Mouse (Mus musculus): Measurements from ENCODE around the gene Cep112. TPM values are rescaled to one million over a fixed set of nuclear protein-coding genes. Genes with fewer than 3 reads are reported as not detected.

Cep112 gene
- polyA plus RNA-seq, 1 experiment = not detected

DNA sequence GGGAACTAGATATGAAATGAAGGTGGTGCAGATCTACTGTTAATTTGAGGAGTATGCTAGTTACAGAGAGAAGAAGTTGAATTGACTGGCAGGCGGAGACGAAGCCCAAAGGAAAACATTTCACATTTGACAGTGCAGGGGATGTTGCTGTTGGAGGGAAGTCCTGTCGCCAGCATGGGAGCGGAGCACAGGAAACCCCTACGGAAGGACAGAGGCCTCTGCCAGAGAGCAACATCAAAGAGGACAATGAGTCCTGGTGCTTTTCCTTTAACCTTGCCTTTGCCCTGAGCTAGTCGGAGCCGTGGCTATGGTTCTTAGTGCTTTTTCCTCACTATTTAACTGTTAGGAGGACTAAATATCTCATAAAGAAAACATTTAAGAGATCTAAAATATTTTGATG, 50.7 kb downstream of the Cep112 start:
- peaks cover 7% of the 10 kb centered on the region for H3K9me3 ChIP-seq (ENCODE audit: control insufficient read depth, low read length)
- H3K4me3 ChIP-seq (replicated peaks) = no peak overlapping the region
- H3K36me3 ChIP-seq (ENCODE audit: control insufficient read depth) = no peaks in the 10 kb centered on the region; the same call in 1 of the 2 replicates
- no peaks in the 10 kb centered on the region for H3K4me1 ChIP-seq (ENCODE audit: control insufficient read depth)
- TF ChIP-seq GATA1 (IDR thresholded peaks at IDR 0.05; ENCODE audit: low read length) (no peak), TAL1 (IDR thresholded peaks at IDR 0.05; ENCODE audit: low read length) (no peak)
- no peaks in the 10 kb centered on the region for H3K27me3 ChIP-seq (ENCODE audit: control insufficient read depth)

DNA sequence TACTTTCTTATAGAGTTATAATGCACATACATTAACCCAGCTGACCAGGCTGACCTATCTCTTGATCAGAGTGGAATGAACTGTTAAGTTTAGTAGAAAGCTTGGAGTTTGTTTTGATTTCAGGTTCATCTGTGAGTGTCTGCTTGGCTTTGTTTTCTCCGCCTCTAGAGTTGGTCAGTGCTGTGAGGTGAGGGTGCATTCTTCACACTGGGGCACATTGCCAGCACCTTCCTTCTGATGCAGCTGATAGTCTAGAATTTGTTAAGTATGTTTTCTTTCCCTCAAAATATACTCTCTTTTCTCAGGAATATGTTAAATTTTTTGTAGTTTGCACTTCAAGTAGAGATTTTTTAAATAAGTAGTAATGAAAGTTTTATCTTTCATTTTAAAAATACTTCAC, 51.2 kb downstream of the Cep112 start:
- Histone ChIP-seq H3K4me3 (replicated peaks) (no peak overlapping the region), H3K36me3 (ENCODE audit: control insufficient read depth) (no peaks in the 10 kb centered on the region; the same call in 1 of the 2 replicates)
- no peak for TF ChIP-seq GATA1 (IDR thresholded peaks at IDR 0.05; ENCODE audit: low read length)

DNA sequence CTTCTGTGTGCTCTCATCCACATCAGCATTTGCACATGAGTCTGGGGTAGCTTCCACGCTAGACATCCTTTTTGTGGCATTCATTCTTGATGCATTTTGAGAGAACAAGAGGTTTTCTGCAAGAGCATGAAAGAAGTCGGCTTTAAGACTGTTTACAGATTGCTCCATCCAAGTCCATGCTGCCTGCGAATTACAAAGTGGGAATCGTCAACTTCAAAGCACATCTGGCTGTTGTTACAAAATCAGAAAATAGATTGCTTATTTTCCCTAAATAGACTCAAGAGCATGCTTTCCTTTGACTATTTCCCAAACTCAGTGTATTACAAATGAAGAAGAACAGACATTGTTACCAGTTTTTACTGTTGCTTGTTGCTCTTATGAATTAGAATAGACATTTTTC, 59.0 kb downstream of the Cep112 start:
- no peaks in the 10 kb centered on the region for H3K4me1 ChIP-seq (ENCODE audit: control insufficient read depth)
- TF ChIP-seq GATA1 (IDR thresholded peaks at IDR 0.05; ENCODE audit: low read length) (no peak), TAL1 (IDR thresholded peaks at IDR 0.05; ENCODE audit: low read length) (no peak)

More for the DNA sequence above, 51.2 kb downstream of the Cep112 start:
- Histone ChIP-seq H3K27me3 (ENCODE audit: control insufficient read depth) (no peaks in the 10 kb centered on the region), H3K9me3 (ENCODE audit: control insufficient read depth, low read length) (peaks cover 7% of the 10 kb centered on the region), H3K4me1 (ENCODE audit: control insufficient read depth) (no peaks in the 10 kb centered on the region)

DNA sequence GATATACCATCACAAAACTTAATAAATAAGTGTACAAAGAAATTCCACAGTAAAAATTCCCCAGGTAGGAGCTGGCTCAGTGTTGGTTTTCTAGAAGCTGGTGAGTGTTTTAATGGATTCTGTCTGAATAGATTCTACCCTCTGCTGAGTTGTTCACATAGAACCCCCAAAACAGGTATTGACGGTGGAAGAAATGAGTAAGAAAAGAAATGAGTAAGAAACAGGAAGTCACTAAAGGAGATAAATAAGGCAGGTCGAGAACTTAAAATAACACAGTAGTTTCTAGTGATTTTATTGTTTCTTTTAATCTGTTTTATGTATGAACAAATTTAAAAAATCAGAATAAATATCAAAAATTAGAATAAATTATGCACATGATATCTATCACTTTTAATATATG, 63.3 kb downstream of the Cep112 start:
- H3K36me3 ChIP-seq (ENCODE audit: control insufficient read depth) = no peaks in the 10 kb centered on the region
- H3K4me1 ChIP-seq (ENCODE audit: control insufficient read depth) = no peaks in the 10 kb centered on the region
- peaks cover 2% of the 10 kb centered on the region; the same call in 1 of the 2 replicates for H3K9me3 ChIP-seq (ENCODE audit: control insufficient read depth, low read length)
- TF ChIP-seq GATA1 (IDR thresholded peaks at IDR 0.05; ENCODE audit: low read length) (no peak), TAL1 (IDR thresholded peaks at IDR 0.05; ENCODE audit: low read length) (no peak)
- H3K27me3 ChIP-seq (ENCODE audit: control insufficient read depth) = no peaks in the 10 kb centered on the region
- no peak overlapping the region for H3K4me3 ChIP-seq (replicated peaks)

More for the DNA sequence above, 59.0 kb downstream of the Cep112 start:
- no peak overlapping the region for H3K4me3 ChIP-seq (replicated peaks)
- peaks cover 4% of the 10 kb centered on the region; the same call in 1 of the 2 replicates for H3K9me3 ChIP-seq (ENCODE audit: control insufficient read depth, low read length)
- H3K27me3 ChIP-seq (ENCODE audit: control insufficient read depth) = no peaks in the 10 kb centered on the region
- H3K36me3 ChIP-seq (ENCODE audit: control insufficient read depth) = no peaks in the 10 kb centered on the region

DNA sequence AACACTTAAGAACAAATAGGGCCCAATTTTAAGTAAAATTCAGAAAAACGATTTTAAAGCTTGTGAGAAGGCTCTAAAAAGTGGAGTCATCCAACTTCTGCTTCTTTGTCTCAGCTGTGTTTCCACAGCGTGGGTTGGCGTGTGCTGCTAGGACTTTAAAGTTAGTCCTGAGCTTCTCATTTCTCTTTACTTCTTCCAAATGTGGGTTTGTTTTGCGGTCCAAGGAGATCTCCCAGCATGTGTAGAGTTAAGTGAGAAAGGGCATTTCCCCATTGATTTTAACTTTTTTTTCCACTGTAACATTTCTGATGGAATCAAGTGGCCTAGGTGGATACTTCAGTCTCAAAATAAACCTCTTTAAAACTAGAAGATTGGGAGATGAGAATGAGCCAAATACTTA, 64.9 kb downstream of the Cep112 start:
- Histone ChIP-seq H3K9me3 (ENCODE audit: control insufficient read depth, low read length) (no peaks in the 10 kb centered on the region; the same call in 1 of the 2 replicates), H3K36me3 (ENCODE audit: control insufficient read depth) (no peaks in the 10 kb centered on the region), H3K4me1 (ENCODE audit: control insufficient read depth) (no peaks in the 10 kb centered on the region), H3K27me3 (ENCODE audit: control insufficient read depth) (no peaks in the 10 kb centered on the region), H3K4me3 (replicated peaks) (no peak overlapping the region)
- no peak for TF ChIP-seq GATA1 (IDR thresholded peaks at IDR 0.05; ENCODE audit: low read length)
- TF ChIP-seq TAL1 (IDR thresholded peaks at IDR 0.05; ENCODE audit: low read length) = no peak

DNA sequence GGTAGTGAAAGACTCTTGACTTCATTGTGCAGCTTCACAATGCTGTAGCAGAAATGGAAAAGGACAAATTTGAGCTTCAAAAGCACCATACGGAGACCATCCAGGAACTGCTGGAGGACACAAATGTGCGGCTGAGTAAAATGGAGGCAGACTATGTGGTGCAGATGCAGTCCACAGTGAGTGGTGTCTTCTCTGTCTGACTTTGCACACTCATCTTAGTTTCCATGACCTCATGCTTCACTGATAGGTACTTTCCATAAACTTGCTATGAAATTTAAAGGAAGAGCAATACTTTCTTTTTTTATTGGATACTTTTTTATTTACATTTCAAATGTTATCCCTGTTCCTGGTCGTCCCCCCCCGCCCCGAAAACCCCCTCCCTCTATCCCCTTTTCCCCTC, 83.2 kb downstream of the Cep112 start:
- TF ChIP-seq TAL1 (IDR thresholded peaks at IDR 0.05; ENCODE audit: low read length) (no peak), GATA1 (IDR thresholded peaks at IDR 0.05; ENCODE audit: low read length) (no peak)
- Histone ChIP-seq H3K4me1 (ENCODE audit: control insufficient read depth) (no peaks in the 10 kb centered on the region), H3K27me3 (ENCODE audit: control insufficient read depth) (no peaks in the 10 kb centered on the region), H3K9me3 (ENCODE audit: control insufficient read depth, low read length) (no peaks in the 10 kb centered on the region), H3K4me3 (replicated peaks) (no peak overlapping the region), H3K36me3 (ENCODE audit: control insufficient read depth) (no peaks in the 10 kb centered on the region)

DNA sequence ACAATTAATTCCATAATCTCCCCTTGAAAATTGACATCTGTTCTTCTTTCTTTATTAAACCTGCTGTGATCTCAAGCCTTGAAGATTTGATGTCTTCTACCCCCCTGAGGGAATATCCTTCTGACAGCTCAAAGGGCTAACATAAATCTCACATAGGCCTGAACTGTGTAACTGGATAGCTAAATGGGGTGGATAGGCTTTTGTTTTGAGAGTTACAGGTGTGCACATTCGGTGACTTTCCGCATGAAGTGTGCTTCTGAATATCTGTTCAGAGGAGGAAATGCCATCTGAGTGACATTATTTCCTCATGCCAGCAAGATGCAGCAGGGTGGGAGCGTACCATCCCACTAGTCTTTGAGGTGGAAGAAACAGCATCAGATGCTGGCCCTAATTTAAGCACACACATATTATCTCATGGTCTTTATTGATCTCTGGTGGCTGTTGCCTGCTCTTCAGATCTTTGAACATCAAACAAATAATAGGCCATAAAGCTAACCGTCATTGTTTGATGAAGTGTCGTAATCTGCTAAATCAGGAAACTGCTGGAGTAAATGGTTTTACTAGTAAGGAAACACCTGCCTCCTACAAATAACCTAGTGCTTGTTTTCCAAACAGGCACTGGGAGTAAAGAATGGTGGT, 102.9 kb downstream of the Cep112 start:
- no peak overlapping the region for H3K4me3 ChIP-seq (replicated peaks)
- H3K9me3 ChIP-seq (ENCODE audit: control insufficient read depth, low read length) = no peaks in the 10 kb centered on the region
- H3K4me1 ChIP-seq (ENCODE audit: control insufficient read depth) = no peaks in the 10 kb centered on the region
- no peaks in the 10 kb centered on the region for H3K27me3 ChIP-seq (ENCODE audit: control insufficient read depth)
- TF ChIP-seq TAL1 (IDR thresholded peaks at IDR 0.05; ENCODE audit: low read length) = no peak
- TF ChIP-seq GATA1 (IDR thresholded peaks at IDR 0.05; ENCODE audit: low read length) = no peak
- H3K36me3 ChIP-seq (ENCODE audit: control insufficient read depth) = no peaks in the 10 kb centered on the region

DNA sequence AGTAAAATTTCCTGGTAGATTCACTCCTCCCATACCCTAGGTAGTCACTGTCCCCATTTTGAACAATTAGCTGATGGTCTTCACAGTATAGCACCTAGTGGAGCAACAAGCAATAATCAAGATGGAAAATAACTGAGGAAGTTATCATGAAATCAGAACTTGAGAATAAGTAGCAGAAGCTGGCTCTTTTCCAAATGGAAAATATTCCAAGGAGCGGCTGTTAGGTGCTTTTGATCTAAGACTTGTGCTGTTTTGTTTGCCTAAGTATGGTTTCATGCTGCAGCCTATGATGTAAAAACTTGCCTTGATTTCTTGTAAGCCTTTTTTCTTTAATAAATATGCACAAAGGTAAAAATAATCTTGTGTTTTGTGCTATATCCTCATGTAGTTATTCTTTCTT, 107.9 kb downstream of the Cep112 start:
- H3K4me1 ChIP-seq (ENCODE audit: control insufficient read depth) = no peaks in the 10 kb centered on the region
- no peak overlapping the region for H3K4me3 ChIP-seq (replicated peaks)
- H3K9me3 ChIP-seq (ENCODE audit: control insufficient read depth, low read length) = no peaks in the 10 kb centered on the region
- H3K36me3 ChIP-seq (ENCODE audit: control insufficient read depth) = no peaks in the 10 kb centered on the region
- TF ChIP-seq GATA1 (IDR thresholded peaks at IDR 0.05; ENCODE audit: low read length) (no peak), TAL1 (IDR thresholded peaks at IDR 0.05; ENCODE audit: low read length) (no peak)
- H3K27me3 ChIP-seq (ENCODE audit: control insufficient read depth) = no peaks in the 10 kb centered on the region

DNA sequence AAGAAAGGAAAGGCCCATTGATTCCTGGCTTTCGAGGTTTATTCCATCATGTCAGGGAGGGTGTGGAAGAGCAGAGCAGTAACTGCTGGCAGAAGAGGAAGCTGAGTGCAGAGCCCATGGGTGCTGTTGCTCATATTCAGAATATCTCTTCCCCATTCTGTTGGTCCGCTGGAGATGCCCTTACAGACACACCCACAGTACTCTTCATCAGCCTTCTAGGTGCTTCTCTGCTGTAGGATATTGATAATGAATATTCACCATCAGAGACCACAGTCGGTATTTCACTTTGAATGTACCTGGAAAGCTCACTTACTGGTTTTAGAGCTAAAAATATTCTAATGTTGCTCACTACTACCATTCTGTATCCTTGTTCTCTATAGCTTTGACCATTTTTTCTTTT, 109.0 kb downstream of the Cep112 start:
- Histone ChIP-seq H3K27me3 (ENCODE audit: control insufficient read depth) (no peaks in the 10 kb centered on the region), H3K9me3 (ENCODE audit: control insufficient read depth, low read length) (no peaks in the 10 kb centered on the region), H3K4me1 (ENCODE audit: control insufficient read depth) (no peaks in the 10 kb centered on the region), H3K36me3 (ENCODE audit: control insufficient read depth) (no peaks in the 10 kb centered on the region), H3K4me3 (replicated peaks) (no peak overlapping the region)
- TF ChIP-seq GATA1 (IDR thresholded peaks at IDR 0.05; ENCODE audit: low read length) (no peak), TAL1 (IDR thresholded peaks at IDR 0.05; ENCODE audit: low read length) (no peak)

Measured in erythroblast, embryonic 14.5 days (primary cell).